Mouse (Mus musculus): ENCODE data around the gene Tmem38b. TPM values are rescaled to one million over a fixed set of nuclear protein-coding genes. Genes with fewer than 3 reads are reported as not detected.
A peak's percentile ranks its signal among the peaks of the same experiment; 100 is the strongest.

Tmem38b gene
- total RNA-seq, 2 experiments from 2014 or later, result 58.6 to 69.6 TPM

DNA sequence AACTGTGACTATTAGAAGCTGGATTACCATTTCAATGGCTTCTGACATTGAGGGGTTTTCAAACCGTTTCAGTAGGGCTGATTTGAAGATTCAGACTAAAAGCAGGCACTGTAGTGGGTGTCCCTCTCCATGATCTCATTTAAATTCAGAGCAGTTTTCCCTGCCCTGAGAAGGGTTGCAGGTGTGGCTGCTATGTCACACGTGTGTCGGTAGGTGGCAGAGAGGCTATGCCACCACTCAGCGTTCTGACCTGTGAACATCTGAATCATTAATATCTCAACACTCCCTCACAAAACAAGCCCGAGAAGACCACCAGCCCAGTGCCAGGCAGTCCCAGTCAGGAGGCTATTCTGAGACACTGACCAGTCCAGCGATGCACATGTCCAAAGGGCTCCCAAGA lies 79.7 kb downstream of the Tmem38b start:
- intact Hi-C loops (cut with DNase I), result no loop called here
- DNase-seq, result no peak
- peak; percentile 49 for TF ChIP-seq CTCF (IDR thresholded peaks at IDR 0.05)
- no peak overlapping the region for H3K4me3 ChIP-seq
- no peak overlapping the region for H3K27ac ChIP-seq

DNA sequence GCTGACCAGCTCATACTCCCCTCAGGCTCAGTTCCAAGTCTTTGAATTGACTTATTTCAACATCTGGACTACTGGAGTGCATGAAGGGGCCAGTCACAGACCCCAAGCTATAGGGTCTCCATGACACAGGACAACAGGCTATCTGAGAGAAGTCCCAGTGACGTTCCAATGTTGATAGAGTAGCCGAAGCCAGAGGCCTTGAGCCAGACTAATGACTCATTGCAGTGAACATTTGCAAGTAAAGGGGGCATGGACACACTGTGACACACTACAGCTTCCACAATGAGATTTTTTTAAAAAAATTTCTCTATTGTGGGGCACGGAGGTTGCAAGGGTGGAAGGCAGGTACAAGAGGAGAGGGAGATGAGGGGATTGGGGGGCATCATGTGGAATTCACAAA lies 81.2 kb downstream of the Tmem38b start:
- intact Hi-C loops (cut with DNase I), result no loop called here
- no peak overlapping the region for H3K27ac ChIP-seq
- H3K4me3 ChIP-seq, result no peak overlapping the region
- no peak for DNase-seq
- no peak for TF ChIP-seq CTCF (IDR thresholded peaks at IDR 0.05)

Other genes starting within 250 kb of the Tmem38b start
- gene Fsd1l, start 194.6 kb upstream of the Tmem38b start, total RNA-seq (2021), result 10 to 100 TPM; 10.7 to 12.8 TPM
- gene Fktn, start 112.0 kb upstream of the Tmem38b start, total RNA-seq (2021), result 1 to 10 TPM; 6.6 to 10.0 TPM
- gene Tal2, start 46.3 kb upstream of the Tmem38b start, total RNA-seq (2021), result 1 to 10 TPM in 1 of 2 experiments, under 1 TPM in 1; 0.54 to 1.1 TPM